Mouse (Mus musculus): ENCODE results near the gene Slit1.

Slit1 gene

GRCm38 (mm10) chr19:41685453-41686086 is 57.9 kb downstream of the Slit1 start:
- DNase-seq, result no peak

- DNase-seq, result no peak
Measured at GRCm38 (mm10) chr19:41684874-41685273, 58.6 kb downstream of the Slit1 start.

DNA sequence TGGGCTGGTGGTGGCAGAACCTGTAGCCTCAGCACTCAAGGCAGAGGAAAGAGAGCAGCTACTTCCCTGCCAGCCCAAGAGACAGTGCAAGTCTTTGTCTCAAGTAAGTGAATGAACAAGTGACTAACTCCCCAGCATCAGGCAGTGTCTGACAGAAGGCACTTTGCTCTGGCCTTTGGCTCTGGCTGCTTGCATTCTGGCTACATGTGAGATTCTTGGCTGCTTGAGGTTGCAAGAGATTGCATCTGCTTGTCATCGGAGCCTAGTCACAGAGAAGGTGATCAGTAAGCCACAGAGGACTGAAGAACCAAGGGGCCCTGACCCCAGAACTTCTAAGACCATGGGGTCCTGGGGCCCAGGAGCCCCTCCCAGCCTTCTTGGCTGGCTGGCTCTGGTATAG is 59.5 kb downstream of the Slit1 start:
- DNase-seq, result no peak

- DNase-seq, result no peak
Measured at GRCm38 (mm10) chr19:41680267-41680666, 63.2 kb downstream of the Slit1 start.

DNA sequence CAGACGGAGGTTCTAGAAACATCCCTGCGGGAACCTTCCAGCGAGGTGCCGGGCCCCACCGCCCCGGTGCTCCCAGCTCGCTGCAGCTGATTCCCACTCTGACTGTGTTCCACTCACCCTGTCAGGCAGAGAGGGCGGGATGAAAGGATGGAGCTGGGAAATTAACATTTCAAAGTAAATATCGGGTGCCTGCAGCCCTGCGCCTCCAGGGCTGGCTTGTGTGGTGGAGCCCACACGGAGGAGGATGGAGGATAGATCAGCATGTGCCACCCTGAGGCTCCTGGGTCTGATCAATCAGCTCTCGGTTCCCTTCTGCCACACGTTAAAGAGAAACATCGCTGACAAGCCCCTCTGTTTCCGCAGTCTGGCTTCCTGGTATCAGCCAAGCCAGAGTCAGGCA is 64.4 kb downstream of the Slit1 start:
- DNase-seq, result no peak

GRCm38 (mm10) chr19:41677575-41677974 is 65.9 kb downstream of the Slit1 start:
- no peak for DNase-seq

- DNase-seq, result peak; percentile 73
Measured at GRCm38 (mm10) chr19:41675583-41675982, 67.9 kb downstream of the Slit1 start.

GRCm38 (mm10) chr19:41674366-41674765 is 69.1 kb downstream of the Slit1 start:
- no peak for DNase-seq

DNA sequence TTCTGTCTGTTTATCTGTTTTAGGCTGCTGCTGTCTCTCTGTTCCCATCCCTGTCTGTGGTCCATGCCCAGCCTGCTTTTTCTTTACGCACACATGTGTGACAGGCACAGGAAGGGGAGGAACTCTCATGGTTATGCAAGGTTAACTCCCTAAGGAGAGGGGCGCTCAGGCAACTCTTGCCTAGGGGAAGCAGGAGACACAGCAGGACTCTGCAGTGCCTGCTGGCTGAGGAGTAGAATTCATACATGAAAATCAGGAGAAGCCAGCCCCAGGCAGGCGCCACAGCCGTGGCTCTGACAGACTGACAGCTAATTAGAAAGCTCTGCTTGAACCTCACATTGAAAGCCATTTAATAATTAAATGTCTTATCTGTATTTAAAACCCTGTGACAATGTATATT is 70.6 kb downstream of the Slit1 start:
- DNase-seq, result no peak

DNA sequence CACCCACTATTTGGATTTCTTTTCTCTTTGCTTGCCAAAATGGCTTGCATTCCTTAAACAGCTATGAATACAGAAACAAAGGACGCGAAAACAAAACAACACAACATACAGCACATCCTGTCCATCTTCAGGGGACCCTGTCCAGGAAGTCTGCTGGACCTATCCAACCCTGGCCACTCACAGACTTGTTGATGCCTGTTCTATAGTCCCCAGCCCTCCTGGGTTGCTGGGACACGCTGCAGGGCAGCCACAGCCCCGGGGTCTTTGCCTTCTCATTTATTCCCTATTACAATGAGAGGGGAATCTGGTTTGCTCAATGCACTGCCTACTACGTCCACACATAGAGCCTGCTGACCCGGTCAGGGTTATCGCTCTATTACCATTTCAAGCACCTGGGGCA is 72.5 kb downstream of the Slit1 start:
- DNase-seq, result no peak

DNA sequence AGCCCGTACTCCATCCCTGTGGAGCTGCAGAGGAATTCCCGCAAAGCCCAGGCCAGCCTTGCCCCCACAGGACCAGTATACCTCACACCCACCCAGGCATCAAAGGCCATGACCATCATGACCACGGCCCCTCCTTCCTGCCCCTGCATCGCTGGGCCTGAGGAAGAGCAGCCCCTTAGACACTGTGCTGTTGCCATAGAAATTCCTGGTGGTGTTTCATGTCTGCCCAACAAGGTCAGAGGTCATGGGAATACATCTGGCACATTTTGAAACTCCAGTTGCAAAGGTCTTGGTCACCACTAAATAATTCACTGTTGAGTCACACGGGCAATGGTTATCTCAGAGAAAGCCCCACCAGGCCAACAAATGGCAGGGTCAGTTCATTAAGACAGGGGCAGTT is 73.0 kb downstream of the Slit1 start:
- no peak for DNase-seq

- DNase-seq, result no peak
Measured at GRCm38 (mm10) chr19:41669747-41670342, 73.6 kb downstream of the Slit1 start.

- no peak for DNase-seq
Measured at GRCm38 (mm10) chr19:41667591-41667990, 75.9 kb downstream of the Slit1 start.

GRCm38 (mm10) chr19:41665941-41666340 is 77.5 kb downstream of the Slit1 start:
- no peak for DNase-seq

GRCm38 (mm10) chr19:41663506-41664242 is 79.8 kb downstream of the Slit1 start:
- DNase-seq, result no peak

- DNase-seq, result peak; percentile 45
Measured at GRCm38 (mm10) chr19:41661466-41661865, 82.0 kb downstream of the Slit1 start.

DNA sequence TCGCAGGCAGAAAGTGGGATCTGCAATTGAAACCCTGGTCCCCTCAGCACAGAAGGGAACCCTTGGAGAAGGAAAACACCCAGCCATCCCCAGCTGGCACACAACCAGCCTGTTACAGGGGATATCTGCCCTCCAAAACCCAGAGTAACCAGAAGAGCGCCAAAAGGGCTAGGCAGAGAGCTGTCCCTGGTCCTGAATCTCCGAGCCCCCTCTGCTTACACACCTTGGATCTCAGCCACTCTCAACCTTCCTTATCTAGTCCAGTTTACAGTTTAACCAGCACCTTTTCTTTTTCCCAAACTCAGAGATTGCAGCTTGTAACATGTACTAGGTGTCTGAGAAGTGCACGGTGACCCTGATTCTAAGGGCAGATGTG is 82.5 kb downstream of the Slit1 start:
- peak; percentile 74 for DNase-seq

DNA sequence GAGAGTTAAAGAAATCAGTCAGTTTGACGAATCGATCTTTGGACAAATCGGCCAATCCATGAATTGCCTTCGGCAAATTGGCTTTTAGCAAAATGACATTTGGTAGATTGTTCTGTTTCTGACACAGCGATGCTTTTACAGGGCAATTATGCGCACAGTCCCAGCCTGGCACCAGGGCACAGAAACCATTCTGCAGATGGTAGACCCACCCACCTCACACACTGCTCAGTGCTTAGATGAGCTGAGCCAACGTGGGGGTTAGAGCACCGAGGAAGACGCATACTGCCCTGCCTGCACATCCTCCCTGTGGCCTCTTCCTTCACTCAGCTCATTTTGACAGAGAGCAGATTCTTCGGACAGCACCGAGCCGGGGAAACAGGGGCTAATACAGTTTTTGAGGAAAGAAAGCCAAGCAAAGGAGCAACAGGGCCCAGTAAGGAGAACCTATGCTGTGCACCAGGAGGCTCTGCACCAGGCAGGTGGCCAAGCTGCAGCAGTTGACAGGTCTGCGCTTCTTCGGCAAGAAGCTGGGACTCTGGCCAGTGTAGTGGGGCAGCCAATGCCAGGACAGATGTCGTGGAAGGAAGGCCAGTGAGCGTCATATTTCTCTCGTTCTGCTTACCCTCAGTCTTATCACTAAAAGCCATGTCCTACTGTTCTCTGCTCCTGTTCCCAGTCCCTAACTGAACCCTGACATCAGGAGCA is 83.0 kb downstream of the Slit1 start:
- no peak for DNase-seq

DNA sequence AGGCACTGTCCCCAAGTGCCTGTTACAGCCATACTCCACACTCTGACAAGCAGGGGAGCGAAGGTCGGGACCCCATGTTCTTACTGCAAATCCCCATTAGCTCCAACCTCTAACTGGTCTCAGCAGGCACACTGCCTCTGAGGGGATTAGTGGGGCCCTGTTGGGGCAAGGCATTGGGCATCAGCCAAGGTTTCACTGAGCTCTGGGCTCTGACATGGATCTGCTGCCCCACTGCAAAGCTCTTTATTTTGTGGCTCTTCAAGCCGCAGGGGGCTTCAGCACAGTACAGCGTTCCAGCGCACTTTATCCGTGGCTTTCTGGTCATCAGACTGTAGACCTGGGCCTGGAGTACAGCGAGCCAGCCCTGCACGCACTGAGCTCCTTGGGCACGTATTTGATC is 86.0 kb downstream of the Slit1 start:
- DNase-seq, result peak; percentile 88

GRCm38 (mm10) chr19:41656671-41657070 is 86.8 kb downstream of the Slit1 start:
- DNase-seq, result no peak

- DNase-seq, result peak; percentile 87
Measured at GRCm38 (mm10) chr19:41655970-41656369, 87.5 kb downstream of the Slit1 start.

- no peak for DNase-seq
Measured at GRCm38 (mm10) chr19:41655089-41655783, 88.2 kb downstream of the Slit1 start.

DNA sequence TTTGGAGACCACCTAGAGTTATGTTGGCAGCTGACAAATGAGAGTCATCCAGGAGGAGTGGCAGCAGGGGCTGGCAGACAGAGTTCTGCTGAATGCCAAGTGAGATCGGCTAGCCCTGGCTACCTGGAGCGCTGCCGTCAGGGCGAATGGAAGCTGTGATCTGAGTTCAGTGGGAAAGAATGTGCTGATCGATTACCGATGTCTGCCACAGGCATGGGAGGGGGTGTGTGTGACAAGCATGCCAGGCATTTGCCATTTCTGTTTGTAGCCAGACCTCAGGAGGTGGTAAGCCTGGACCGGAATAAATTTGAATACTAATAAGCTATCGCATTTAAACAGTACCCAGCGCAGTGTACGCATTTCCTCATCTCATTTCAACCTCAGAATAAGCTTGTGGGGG is 91.5 kb downstream of the Slit1 start:
- DNase-seq, result no peak
